Mouse (Mus musculus): Measurements from ENCODE around the gene Cadm2. TPM values are rescaled to one million over a fixed set of nuclear protein-coding genes. Genes with fewer than 3 reads are reported as not detected.

Gene Cadm2
- polyA plus RNA-seq, 1 experiment from 2014 or later = 2.1 TPM

DNA sequence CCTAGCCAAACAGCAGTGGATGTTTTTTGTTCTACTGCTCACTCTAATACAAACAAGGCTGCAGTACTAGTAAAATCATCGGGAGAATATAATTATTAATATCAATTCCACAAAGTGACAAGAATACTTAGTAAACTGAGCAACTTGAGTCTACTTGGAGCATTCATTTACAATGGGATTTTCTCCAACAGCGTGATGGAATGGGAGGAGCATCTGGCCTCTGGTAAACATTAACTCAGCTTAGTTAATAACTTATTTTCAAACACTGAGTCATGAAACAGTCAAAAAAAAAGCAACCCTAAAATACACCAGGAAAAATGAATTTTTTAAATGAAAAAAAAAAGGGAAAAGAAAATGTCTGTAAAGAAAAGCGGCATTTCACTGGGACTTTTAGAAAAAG, 12.2 kb downstream of the Cadm2 start:
- ATAC-seq (ENCODE audit: insufficient read depth, low FRiP score, low read depth) = no peak
- 53% methylated on average over 3 of the region's 3 CpGs for WGBS
- Histone ChIP-seq H3K9ac (no peak overlapping the region), H3K27me3 (replicated peaks) (no peaks in the 10 kb centered on the region), H3K9me3 (no peaks in the 10 kb centered on the region), H3K4me2 (no peak overlapping the region), H3K4me1 (no peaks in the 10 kb centered on the region), H3K27ac (no peak overlapping the region), H3K4me3 (replicated peaks) (no peak overlapping the region), H3K36me3 (no peaks in the 10 kb centered on the region)

DNA sequence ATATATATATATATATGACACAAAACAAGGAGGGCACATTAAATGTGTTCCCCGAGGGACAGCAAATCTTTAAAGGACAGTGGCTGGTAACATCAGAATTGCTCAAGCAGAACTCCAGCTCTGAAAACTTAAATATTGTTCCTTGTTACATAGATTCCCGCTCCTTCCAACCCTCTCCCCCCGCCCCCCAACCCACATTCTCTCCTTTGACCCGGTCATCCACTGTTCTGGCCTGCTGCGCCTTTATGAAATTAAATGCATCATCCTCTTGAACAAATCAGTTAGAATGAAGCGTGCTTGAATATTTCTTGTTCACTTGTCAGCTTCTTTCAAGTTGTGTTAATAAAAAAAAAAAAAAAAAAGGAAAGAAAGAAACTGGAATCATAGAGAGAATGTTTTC, 15.0 kb downstream of the Cadm2 start:
- Histone ChIP-seq H3K36me3 (no peaks in the 10 kb centered on the region), H3K9me3 (no peaks in the 10 kb centered on the region), H3K4me3 (replicated peaks) (no peak overlapping the region), H3K4me1 (no peaks in the 10 kb centered on the region), H3K4me2 (no peak overlapping the region), H3K9ac (no peak overlapping the region), H3K27ac (no peak overlapping the region), H3K27me3 (replicated peaks) (no peaks in the 10 kb centered on the region)
- ATAC-seq (ENCODE audit: insufficient read depth, low FRiP score, low read depth) = no peak
- 79% methylated on average over 6 of the region's 6 CpGs for WGBS

DNA sequence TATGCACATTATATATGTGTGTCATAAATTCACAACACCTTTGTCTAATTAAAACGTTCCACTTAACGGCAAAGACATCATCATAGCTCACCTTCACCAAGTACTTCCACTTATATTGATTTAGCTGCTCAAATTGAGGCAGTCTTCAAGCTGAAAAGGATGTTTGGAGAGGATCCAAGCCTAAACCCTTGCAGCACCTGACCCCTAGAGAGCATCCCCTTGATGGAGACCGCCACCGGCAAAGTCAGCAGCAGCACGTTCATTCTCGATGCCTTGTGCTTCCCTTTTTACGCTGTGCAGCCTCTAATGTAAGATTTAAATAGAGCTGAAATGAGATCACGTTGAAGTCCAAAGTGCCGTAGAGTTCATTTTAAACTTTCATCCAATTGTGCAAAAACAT, 20.7 kb downstream of the Cadm2 start:
- 83% methylated on average over 9 of the region's 9 CpGs for WGBS
- no peaks in the 10 kb centered on the region for H3K27me3 ChIP-seq (replicated peaks)
- no peak overlapping the region for H3K27ac ChIP-seq
- H3K9ac ChIP-seq = no peak overlapping the region
- H3K9me3 ChIP-seq = no peaks in the 10 kb centered on the region
- no peaks in the 10 kb centered on the region for H3K4me1 ChIP-seq
- no peaks in the 10 kb centered on the region for H3K36me3 ChIP-seq
- H3K4me3 ChIP-seq (replicated peaks) = no peak overlapping the region
- H3K4me2 ChIP-seq = no peak overlapping the region
- ATAC-seq (ENCODE audit: insufficient read depth, low FRiP score, low read depth) = no peak

DNA sequence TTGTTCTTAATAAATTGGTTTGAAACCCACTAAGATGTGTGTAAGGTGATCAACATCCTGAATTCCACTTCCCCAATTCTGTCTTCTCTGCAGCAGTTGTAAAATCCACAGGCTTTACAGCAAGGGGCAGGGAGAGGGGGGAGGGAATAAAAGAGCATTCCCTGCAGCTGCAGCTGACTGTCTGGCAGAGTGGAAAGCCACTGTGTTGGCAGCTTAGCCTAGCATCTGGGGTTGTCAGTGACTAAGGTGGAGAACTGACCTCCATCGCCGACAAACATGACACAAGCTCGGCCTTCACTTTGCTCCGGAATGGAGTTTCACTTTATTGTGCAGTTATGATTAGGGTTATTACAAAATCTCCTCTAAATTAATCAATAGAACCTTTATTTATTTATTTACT, 21.9 kb downstream of the Cadm2 start:
- Histone ChIP-seq H3K4me3 (replicated peaks) (no peak overlapping the region), H3K27ac (no peak overlapping the region), H3K36me3 (no peaks in the 10 kb centered on the region), H3K4me1 (no peaks in the 10 kb centered on the region), H3K9ac (no peak overlapping the region), H3K9me3 (no peaks in the 10 kb centered on the region), H3K4me2 (no peak overlapping the region), H3K27me3 (replicated peaks) (no peaks in the 10 kb centered on the region)
- WGBS = 70% methylated on average over 4 of the region's 4 CpGs
- ATAC-seq (ENCODE audit: insufficient read depth, low FRiP score, low read depth) = no peak

DNA sequence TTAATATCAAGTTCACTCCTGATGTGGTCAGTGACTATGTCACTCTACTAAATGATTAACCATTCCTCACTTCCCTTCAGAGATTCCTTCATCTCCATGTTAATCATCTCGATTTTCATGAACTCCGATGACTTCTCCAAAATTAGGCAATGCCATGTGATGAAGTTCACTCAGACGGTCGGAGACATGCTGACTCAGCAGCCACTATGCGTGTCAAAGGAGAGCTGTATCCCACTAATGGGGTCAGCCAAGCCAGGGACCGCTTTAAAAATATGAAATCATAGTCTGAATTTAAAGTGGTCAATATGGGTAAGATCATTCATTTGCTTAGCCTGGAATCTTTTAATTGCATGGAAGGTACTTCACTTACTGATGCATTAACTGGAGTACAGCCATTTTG, 29.7 kb downstream of the Cadm2 start:
- Histone ChIP-seq H3K9ac (no peak overlapping the region), H3K4me2 (no peak overlapping the region), H3K4me3 (replicated peaks) (no peak overlapping the region), H3K27ac (no peak overlapping the region), H3K36me3 (no peaks in the 10 kb centered on the region), H3K4me1 (no peaks in the 10 kb centered on the region), H3K9me3 (no peaks in the 10 kb centered on the region), H3K27me3 (replicated peaks) (no peaks in the 10 kb centered on the region)
- ATAC-seq (ENCODE audit: insufficient read depth, low FRiP score, low read depth) = no peak
- WGBS = 83% methylated on average over 6 of the region's 6 CpGs

DNA sequence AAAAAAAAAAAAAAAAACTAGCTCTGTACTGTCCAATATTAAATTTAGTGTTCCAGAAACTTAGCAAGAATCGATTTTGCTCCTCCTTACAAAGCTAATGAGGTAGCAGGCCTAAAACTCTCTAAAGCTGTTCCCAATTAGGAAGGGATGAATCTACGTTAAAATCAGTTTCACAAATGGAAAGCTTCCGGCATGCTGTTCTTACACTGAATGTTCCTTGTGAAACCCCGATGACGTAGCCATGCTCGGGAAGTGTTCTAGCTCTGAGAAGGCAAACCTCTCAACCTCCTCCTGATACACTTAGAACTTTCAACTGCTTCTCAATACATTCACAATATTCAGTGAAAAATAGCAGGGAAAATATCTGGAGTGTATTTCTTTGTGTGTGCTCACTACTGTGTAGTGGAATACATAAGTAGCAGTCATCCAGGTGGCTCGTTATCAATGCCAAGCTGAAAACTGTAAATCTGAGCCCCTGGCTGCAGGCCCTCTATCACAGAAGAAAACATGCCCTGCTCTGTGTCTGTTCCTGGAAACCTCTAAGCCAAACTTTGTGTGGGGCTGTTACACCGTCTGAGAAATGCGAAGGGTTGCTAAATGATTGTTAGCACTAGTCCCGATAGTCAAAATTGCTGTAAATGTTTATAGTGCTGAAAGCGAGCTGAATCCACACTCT, 41.7 kb downstream of the Cadm2 start:
- Histone ChIP-seq H3K9ac (no peak overlapping the region), H3K4me3 (replicated peaks) (no peak overlapping the region), H3K27ac (no peak overlapping the region), H3K36me3 (no peaks in the 10 kb centered on the region), H3K27me3 (replicated peaks) (no peaks in the 10 kb centered on the region), H3K4me1 (no peaks in the 10 kb centered on the region), H3K4me2 (no peak overlapping the region), H3K9me3 (no peaks in the 10 kb centered on the region)
- no peak for ATAC-seq (ENCODE audit: insufficient read depth, low FRiP score, low read depth)
- 70% methylated on average over 11 of the region's 11 CpGs for WGBS

DNA sequence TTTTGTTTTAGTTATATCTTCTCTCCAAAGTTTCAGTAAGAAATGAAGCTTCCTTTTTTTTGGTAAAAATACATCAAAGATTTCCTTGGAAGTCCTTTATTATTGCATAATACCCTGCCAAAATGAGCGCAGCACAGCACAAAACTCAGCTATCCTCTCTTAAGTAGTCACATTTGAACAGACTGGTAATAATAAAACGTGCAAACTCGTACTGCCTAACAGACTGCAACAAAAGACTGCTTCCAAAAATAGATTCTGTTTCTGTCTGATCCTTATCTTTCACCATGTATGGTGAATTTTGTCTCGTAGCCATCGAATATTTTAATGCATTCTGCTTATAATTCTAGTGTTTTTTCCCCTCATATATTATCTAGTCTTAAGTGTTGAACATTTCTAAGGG, 45.2 kb downstream of the Cadm2 start:
- no peak overlapping the region for H3K4me2 ChIP-seq
- 63% methylated on average over 5 of the region's 5 CpGs for WGBS
- no peaks in the 10 kb centered on the region for H3K27me3 ChIP-seq (replicated peaks)
- H3K4me3 ChIP-seq (replicated peaks) = no peak overlapping the region
- no peaks in the 10 kb centered on the region for H3K4me1 ChIP-seq
- H3K9me3 ChIP-seq = no peaks in the 10 kb centered on the region
- no peak overlapping the region for H3K27ac ChIP-seq
- H3K9ac ChIP-seq = no peak overlapping the region
- no peaks in the 10 kb centered on the region for H3K36me3 ChIP-seq
- ATAC-seq (ENCODE audit: insufficient read depth, low FRiP score, low read depth) = no peak

DNA sequence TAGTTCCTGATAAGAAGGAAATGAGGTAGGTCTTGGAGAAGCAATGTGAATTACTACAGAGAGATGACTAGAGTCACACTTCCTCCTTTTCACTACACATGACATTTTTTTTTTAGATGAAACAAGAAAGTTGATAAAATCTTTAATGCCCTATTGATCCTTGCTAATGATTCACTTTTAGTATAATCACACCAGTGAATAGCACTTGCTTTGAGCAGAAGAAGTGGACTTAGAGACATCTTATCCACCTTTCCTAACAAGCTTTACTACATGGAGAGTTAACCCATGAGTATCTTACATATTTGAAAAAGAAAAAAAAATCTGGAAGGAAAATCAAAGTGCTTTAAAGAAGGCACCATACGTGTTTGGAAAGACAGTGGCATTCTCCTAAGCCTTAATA, 93.7 kb downstream of the Cadm2 start:
- H3K4me3 ChIP-seq (replicated peaks) = no peak overlapping the region
- no peak overlapping the region for H3K27ac ChIP-seq
- H3K36me3 ChIP-seq = no peaks in the 10 kb centered on the region
- H3K9ac ChIP-seq = no peak overlapping the region
- no peak for ATAC-seq (ENCODE audit: insufficient read depth, low FRiP score, low read depth)
- no peak overlapping the region for H3K4me2 ChIP-seq
- no peaks in the 10 kb centered on the region for H3K9me3 ChIP-seq
- H3K4me1 ChIP-seq = no peaks in the 10 kb centered on the region
- H3K27me3 ChIP-seq (replicated peaks) = no peaks in the 10 kb centered on the region
- 73% methylated on average over 1 of the region's 1 CpGs for WGBS

DNA sequence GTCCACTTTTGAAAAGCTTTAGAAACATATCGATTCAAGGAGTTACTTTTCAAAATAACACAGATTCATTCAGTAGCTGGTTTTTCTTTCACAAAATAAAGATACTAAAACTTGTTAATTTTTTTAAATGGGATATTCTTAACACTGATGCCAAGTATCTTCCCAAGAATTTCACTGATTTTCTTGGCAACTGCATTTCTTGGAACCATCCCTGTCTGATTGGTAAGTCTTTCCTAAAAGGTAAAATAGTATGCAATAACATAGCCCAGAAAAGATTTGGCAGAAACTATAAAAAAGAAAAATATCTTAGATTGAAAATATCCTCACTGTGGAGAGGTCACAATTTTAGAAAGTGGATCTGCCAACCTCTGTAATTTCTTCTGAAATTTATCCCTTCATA, 95.8 kb downstream of the Cadm2 start:
- no peaks in the 10 kb centered on the region for H3K4me1 ChIP-seq
- no peak for ATAC-seq (ENCODE audit: insufficient read depth, low FRiP score, low read depth)
- WGBS = 82% methylated on average over 1 of the region's 1 CpGs
- H3K4me3 ChIP-seq (replicated peaks) = no peak overlapping the region
- H3K9ac ChIP-seq = no peak overlapping the region
- no peaks in the 10 kb centered on the region for H3K9me3 ChIP-seq
- no peaks in the 10 kb centered on the region for H3K36me3 ChIP-seq
- no peak overlapping the region for H3K4me2 ChIP-seq
- no peaks in the 10 kb centered on the region for H3K27me3 ChIP-seq (replicated peaks)
- no peak overlapping the region for H3K27ac ChIP-seq

DNA sequence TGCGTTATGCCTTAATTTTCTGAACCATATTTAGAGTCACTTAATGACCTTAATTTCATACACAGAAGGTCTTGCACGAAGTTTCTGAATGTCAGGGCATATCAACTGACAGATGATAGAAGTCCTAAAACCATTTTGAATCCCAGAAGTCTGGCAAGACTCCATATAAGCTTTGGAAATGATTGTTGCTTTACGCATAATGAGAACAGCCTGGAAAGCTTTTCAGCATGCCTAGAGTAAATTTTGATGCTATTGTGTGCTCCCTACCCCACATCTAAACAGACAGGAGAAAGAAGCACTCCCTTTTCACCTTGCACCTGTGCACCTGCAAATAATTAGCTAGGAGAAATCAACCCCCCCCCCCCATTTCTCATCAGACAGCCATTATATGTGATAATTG, 102.4 kb downstream of the Cadm2 start:
- H3K4me2 ChIP-seq = no peak overlapping the region
- 80% methylated on average over 3 of the region's 3 CpGs for WGBS
- H3K9ac ChIP-seq = no peak overlapping the region
- no peak overlapping the region for H3K4me3 ChIP-seq (replicated peaks)
- no peaks in the 10 kb centered on the region for H3K27me3 ChIP-seq (replicated peaks)
- ATAC-seq (ENCODE audit: insufficient read depth, low FRiP score, low read depth) = no peak
- no peaks in the 10 kb centered on the region for H3K9me3 ChIP-seq
- H3K36me3 ChIP-seq = no peaks in the 10 kb centered on the region
- no peaks in the 10 kb centered on the region for H3K4me1 ChIP-seq
- H3K27ac ChIP-seq = no peak overlapping the region

DNA sequence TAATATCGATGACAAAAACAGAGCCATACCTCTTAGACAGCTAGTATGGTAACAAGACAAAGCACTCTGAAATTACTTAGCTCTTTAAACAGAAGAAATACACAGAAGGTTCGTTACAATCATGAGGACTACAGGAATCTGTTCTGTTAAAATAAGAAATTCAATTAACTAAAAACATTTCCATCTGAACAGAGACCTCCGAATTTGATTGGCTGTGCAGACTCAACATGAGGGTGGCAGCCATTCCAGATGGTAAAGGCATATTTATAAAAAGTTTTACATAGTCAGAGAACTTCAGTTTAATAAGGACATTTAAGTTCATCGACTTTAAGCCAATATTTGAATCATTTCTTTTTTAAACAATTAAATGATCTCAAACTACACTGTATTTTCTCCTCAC, 105.2 kb downstream of the Cadm2 start:
- H3K27me3 ChIP-seq (replicated peaks) = no peaks in the 10 kb centered on the region
- WGBS = 65% methylated on average over 4 of the region's 4 CpGs
- no peak overlapping the region for H3K4me3 ChIP-seq (replicated peaks)
- no peak overlapping the region for H3K9ac ChIP-seq
- no peaks in the 10 kb centered on the region for H3K9me3 ChIP-seq
- no peak overlapping the region for H3K27ac ChIP-seq
- no peak for ATAC-seq (ENCODE audit: insufficient read depth, low FRiP score, low read depth)
- H3K36me3 ChIP-seq = no peaks in the 10 kb centered on the region
- H3K4me1 ChIP-seq = no peaks in the 10 kb centered on the region
- H3K4me2 ChIP-seq = no peak overlapping the region

DNA sequence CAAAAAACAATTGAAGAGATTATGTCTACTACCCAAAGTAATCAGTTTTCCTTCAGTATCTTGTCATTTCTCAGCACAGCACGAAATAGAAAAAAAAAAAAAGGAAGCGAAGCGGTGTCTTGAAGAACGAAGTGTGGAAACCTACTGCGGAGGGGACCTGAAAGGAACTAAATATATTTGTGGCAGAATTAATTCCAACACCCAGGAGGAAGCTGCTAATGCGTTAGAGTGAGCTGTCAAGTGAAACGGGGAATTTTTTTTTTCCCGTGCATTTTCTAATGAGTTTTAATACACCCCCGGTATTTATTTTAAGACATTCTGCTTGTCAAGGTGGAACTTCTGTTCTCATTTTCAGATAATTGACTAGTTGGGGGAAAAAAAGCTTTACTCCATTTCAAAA, 111.6 kb downstream of the Cadm2 start:
- H3K4me3 ChIP-seq (replicated peaks) = no peak overlapping the region
- H3K9ac ChIP-seq = no peak overlapping the region
- no peaks in the 10 kb centered on the region for H3K36me3 ChIP-seq
- H3K27ac ChIP-seq = no peak overlapping the region
- 83% methylated on average over 9 of the region's 9 CpGs for WGBS
- H3K27me3 ChIP-seq (replicated peaks) = no peaks in the 10 kb centered on the region
- no peak overlapping the region for H3K4me2 ChIP-seq
- no peak for ATAC-seq (ENCODE audit: insufficient read depth, low FRiP score, low read depth)
- no peaks in the 10 kb centered on the region for H3K9me3 ChIP-seq
- no peaks in the 10 kb centered on the region for H3K4me1 ChIP-seq

DNA sequence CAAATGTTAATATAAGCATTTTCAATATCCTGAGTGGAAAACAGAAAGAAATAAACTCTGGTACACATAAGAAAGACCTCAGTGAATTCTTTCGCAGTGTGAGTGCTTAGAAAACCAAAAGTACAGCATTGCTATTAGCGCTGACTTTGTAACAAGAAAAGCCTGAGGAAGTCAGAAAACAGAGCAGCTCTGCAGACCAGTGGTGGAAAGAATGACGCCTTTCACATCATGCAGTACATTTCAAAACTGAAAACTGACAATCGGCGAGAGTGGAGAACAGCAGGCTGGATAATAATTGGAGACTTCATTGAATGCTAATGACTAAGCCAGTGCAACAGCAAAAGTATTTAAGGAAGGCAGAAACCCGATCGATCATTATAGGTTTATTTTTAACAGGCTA, 138.2 kb downstream of the Cadm2 start:
- Histone ChIP-seq H3K27ac (no peak overlapping the region), H3K27me3 (replicated peaks) (no peaks in the 10 kb centered on the region), H3K9me3 (no peaks in the 10 kb centered on the region), H3K4me2 (no peak overlapping the region), H3K9ac (no peak overlapping the region), H3K4me3 (replicated peaks) (no peak overlapping the region), H3K4me1 (no peaks in the 10 kb centered on the region), H3K36me3 (no peaks in the 10 kb centered on the region)
- 86% methylated on average over 7 of the region's 7 CpGs for WGBS
- ATAC-seq (ENCODE audit: insufficient read depth, low FRiP score, low read depth) = no peak

Data from stomach, embryonic 15.5 days (tissue).